Mouse (Mus musculus) adrenal gland, adult 18-20 months (tissue): Measurements from ENCODE around the gene Cfd. TPM values are rescaled to one million over a fixed set of nuclear protein-coding genes. Genes with fewer than 3 reads are reported as not detected.
A peak's percentile ranks its signal among the peaks of the same experiment; 100 is the strongest.

Source experiments
- DNase-seq, 2 experiments: peaks; one replicate each; pipeline ENCODE4 v3.0.0; 2021 to 2022; ENCODE audit warnings: low spot score in 2 of 2
- total RNA-seq, 2 experiments: library from RNA; stranded (reverse); gene quantifications; 1 replicate in 1 of 2; 2 replicates in 1 of 2; pipeline ENCODE4 v1.2.3; 2021

Gene Cfd
- total RNA-seq, 2 experiments from 2014 or later = 1,757 to 2,495 TPM

- DNase-seq = no peak
These were observed 30.4 kb upstream of the Cfd start for GRCm38 (mm10) chr10:79860079-79860911.

DNA sequence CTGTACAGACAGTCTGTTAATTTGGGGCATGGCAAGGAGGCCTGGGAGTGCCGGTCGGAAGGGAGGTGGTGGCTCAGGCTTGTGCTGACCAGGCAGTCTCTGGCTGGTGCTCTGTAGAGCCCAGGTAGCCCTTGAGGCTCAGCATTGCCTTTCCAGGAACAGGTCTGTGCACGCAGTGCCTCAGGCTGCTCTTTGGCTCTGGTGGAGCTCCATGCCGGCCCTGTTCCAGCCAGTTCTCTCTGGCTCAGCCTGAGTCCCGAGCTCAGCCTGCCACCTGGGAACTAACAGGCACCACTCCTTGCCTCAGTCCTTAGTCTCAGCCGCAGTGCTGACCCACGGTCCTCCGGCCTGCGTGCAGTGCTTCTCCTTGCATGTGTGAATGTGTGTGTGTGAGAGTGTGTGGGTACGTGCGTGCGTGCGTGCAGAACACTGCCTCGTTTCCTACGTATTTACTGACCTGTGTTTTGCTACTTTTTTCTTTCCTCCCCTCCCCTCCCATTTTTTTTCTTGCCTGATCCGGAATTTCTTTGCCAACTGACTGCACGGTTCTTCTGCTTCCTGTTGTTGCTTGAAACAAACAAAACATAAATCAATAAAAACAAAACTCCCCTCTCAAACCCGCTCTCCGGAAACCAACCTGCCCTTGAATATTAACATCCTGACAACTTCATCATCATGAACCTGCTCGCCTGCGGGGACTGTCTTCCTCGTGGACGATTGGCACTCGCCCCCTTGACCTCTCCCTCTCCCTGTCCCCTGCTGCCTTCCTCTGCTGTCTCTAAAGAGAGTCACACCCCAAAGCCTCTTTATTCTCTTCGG, 29.2 kb upstream of the Cfd start:
- no peak for DNase-seq

DNA sequence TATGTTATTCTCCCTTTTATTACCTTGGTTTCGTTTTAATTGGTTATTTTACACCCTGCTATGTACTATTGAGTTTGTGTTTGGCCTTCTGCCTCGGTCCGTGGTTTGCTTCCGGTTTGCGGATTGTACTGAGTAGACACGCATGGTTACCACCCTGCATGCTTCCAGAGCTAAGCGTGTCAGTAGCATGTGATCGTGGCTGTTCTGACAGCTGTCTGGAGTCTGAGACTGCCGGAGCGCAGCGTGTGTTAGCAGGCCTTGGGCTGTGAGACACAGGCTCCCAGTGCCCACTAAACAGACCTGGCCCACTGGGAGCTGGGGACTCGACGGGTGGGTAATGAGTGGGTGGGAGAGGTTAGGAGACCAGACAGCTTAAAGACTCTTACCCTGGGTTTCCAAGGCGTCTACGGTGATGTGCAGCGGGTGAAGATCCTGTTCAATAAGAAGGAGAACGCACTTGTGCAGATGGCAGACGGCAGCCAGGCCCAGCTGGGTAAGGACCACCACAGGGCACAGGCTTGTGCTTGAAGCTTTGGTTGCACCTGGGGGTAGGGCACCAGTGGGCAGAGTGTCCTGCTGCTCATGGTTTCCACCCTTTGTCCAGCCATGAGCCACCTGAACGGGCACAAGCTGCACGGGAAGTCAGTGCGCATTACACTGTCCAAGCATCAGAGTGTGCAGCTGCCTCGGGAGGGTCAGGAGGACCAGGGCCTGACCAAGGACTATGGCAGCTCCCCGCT, 28.4 kb upstream of the Cfd start:
- no peak for DNase-seq

GRCm38 (mm10) chr10:79862925-79863324, 27.7 kb upstream of the Cfd start:
- no peak for DNase-seq

DNA sequence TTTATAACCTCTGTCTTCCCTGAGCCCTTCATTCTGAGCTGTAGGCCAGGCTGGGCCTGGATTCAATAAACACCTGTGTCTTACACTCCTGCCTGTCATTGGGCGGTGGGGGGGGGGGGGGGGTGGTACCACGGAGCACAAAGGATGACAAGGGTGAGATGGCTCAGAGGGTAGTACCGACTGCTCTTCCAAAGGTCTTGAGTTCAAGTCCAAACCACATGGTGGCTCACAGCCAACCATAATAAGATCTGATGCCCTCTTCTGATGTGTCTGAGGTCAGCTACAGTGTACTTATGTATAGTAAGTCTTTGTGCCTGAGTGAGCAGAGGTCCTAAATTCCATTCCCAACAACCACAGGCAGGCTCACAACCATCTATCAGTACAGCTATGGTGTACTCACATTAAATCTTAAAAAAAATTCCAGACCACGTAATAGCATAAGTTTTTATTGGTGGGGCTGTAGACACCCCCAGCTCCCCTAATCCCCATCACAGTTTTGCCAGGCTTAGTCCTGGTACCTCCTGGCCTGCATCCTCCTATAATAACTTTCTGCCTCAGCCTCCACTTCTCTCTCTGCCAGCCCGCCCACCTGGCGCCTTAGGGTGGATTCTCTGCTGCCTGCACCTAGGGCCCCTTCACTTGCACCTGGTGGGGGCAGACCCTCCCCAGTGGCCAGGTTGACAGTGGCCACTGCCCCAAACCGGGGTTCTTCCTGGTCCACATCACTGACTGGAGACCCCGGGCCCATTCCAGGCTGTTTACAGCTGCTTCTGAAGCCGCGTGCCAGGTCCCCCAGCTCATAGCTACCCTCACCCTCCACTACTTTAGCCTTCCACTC, 26.1 kb upstream of the Cfd start:
- peak in 1 of 2 experiments; percentile 26 for DNase-seq

- peak in 1 of 2 experiments; percentile 32 for DNase-seq
These were observed 25.5 kb upstream of the Cfd start for GRCm38 (mm10) chr10:79865189-79865601.

DNA sequence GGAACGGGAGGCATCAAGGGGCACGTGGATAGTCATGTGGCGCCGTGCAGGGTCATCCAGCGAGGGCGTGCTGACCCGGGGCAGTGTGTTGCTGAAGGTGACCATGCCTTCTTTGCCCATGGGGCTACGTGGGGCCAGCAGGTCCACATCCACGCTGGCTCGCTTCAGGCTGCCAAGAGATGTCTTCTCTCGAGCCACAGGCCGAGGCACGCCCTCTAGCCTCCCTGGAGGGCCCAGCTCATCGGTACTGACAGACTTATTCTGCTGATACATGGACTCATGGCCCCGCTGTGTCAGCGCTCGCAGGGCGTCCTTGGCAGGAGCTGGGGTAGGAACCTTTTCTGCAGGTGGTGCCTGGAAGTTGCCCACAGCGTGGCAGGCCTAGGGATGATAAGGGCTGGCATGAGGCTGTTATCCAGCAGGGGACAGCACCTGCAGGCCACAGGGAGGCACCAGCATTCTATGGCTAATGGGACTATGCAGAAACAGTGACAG, 24.8 kb upstream of the Cfd start:
- peak in 1 of 2 experiments; percentile 35 for DNase-seq

- DNase-seq = no peak
These were observed 24.1 kb upstream of the Cfd start for GRCm38 (mm10) chr10:79866601-79867000.

DNA sequence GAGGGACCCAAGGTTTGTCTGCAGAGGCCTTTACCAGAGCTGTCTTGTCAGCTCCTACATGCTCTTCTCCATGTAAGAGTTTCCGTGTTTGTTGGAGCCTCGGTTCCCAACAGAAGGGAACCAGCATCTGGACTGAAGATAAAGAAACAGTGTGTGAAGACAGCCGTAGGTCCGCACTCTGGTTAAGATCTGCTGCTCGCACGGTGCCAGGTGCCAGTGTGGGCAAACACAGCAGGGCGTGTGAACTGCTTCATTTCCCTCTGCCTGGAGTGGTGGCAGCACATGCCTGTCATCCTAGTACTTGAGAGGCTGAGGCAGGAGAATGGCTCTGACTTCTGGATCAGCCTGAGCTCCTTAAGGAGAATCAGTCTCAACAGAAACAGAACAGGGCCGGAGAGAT, 18.8 kb upstream of the Cfd start:
- DNase-seq = no peak

- no peak for DNase-seq
These were observed 17.8 kb upstream of the Cfd start for GRCm38 (mm10) chr10:79872862-79873261.

- no peak for DNase-seq
These were observed 17.3 kb upstream of the Cfd start for GRCm38 (mm10) chr10:79873313-79873712.

DNA sequence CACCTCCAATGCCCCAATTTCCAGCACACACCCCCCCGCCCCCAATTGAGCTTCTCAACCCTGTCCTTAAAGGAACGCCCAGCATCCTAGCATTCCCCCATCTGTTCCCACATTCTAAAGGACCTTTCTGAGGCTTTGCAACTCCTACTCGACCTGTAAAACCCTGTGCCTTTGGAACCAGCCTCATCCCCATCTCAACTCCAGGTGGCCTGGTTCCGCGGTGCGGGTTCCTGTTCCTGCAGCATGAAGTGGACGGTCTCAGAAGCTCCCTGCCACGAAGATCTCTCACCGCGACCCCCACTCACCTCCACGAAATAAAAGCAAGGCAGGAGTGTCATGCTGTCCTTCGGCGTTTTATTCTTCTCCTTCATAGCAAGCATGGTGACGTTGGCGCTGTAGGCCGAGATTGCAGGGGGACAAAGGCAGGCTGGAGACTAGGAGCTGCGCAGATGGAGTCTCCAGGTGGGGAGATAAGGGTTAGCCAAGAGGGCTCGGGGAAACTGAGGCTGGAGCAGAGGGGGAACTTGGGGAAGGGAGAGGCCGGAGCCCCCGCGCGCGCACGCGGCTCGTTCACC, 16.9 kb upstream of the Cfd start:
- no peak for DNase-seq

GRCm38 (mm10) chr10:79874290-79874862, 16.3 kb upstream of the Cfd start, which contains the start of the genes Prtn3 and Plppr3:
TSS of gene Prtn3 (plus strand) at chr10:79874476.
TSS of gene Plppr3 (minus strand) at chr10:79874634.
- DNase-seq = no peak

GRCm38 (mm10) chr10:79877174-79877573, 13.5 kb upstream of the Cfd start:
- no peak for DNase-seq

DNA sequence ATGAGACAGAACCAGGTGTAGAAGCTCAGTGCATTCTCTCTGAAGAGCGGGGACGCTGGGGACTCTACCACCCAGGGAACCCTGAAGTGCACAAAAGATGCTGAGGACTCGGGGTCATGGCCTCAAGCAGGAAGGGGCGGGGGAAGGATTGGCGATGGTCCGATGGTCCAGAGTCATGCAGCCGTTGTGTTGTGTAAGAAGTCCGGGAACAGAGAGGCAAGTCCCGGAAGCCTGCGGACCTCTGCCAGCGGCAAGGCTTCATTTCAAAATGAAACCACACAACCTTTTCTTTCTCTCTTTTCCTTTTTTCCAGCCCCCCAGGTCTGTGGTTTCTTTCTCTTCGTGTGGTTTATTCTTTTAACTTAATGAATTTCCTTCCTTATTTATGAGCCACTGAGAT, 12.9 kb upstream of the Cfd start:
- DNase-seq = no peak

DNA sequence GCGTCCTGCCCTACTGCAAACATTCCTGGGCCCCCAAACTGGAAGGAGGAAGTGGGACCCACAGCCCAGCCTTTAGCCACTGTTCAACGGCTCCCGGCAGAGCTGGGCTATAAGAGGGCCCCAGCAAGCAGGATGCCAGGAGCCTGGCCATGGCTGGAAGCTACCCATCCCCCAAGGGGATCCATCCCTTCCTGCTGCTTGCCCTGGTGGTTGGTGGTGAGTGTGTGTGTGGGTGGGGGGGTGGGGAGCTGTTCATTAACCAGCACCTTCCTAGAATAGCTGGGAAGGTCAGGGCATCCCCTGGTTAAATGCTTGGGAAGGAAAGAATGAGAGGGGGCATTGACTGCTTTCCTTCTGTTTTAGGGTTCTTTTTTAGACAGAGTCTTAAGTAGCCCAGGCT, 11.1 kb upstream of the Cfd start:
- no peak for DNase-seq

GRCm38 (mm10) chr10:79880721-79881120, 9.9 kb upstream of the Cfd start:
- no peak for DNase-seq

GRCm38 (mm10) chr10:79881981-79882380, 8.7 kb upstream of the Cfd start:
- DNase-seq = no peak

DNA sequence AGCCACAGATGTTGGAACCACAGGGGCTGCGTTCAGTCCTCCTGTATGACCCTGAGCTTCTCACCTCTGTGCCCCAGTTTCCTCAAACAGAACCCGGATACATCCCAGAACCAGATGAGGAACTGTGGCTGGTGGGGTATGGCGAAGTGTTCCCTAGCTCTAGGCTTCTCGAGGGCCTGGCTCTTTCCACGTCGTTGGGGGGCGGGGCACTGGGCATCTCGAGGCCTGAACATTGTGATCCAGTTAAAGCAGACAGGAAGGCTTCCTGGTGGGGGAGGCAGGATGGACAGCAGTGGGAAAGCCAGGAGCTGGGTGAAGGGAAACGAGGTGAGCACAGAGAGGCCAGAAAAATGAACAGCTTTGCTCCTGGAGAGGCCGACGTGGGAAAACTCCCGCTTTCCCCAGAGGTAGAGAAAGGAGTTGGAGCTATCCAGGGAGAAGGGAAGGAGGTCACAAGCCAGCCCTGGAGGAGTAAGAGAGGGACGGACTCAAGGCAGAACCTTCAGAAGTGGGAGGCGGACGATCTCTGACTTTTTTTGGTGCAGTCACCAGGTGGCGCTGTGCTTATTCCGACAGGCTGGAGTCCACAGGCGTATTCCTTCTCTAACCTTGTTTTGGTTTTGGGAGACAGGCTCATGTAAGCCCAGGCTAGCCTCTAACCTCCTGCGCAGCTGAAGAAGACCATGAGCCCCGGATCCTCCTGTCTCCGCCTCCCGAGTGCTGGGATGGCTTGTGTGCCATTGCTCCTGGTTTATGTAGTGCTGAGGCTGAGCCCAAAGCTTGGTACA, 7.2 kb upstream of the Cfd start:
- DNase-seq = peak; percentile 79 to 83
